Mouse (Mus musculus) bone marrow, adult 2 months (tissue): Measurements from ENCODE around the gene Grid1. TPM values are rescaled to one million over a fixed set of nuclear protein-coding genes. Genes with fewer than 3 reads are reported as not detected.

Experiments
- H3K27ac ChIP-seq: fragments of 200-500 bp; 2 replicates; pipeline ENCODE4 v1.5.1; 2012; ENCODE audit warnings: low read depth, mild to moderate bottlenecking, control low read depth, inconsistent platforms, low read length; ENCODE audit not compliant: control insufficient read depth, poor library complexity, insufficient read depth
- H3K4me1 ChIP-seq: fragments of 200-500 bp; 2 replicates; pipeline ENCODE4 v1.6.1; 2011; ENCODE audit warnings: low read length; ENCODE audit not compliant: control insufficient read depth, insufficient read depth
- H3K4me3 ChIP-seq: fragments of 200-500 bp; replicated peaks from 2 replicates; pipeline ENCODE3; 2011; ENCODE audit warnings: mild to moderate bottlenecking, low read depth, low read length, control low read depth; ENCODE audit not compliant: control insufficient read depth
- CTCF ChIP-seq: fragments of 200-500 bp; IDR thresholded peaks from 2 replicates; pipeline ENCODE4 v1.5.1; 2011; ENCODE audit warnings: low read length, control low read depth; ENCODE audit not compliant: control insufficient read depth, insufficient read depth
- POLR2A ChIP-seq: fragments of 200-500 bp; IDR thresholded peaks from 2 replicates; pipeline ENCODE4 v1.6.1; 2011; ENCODE audit warnings: low read depth, mild to moderate bottlenecking, control low read depth, low read length, borderline replicate concordance; ENCODE audit not compliant: control insufficient read depth
- WGBS: fragments of 180-500 bp; shearing (Covaris S2); methylation state at CpG from one replicate; pipeline ENCODE4 v1.1.7; 2018; 5-methylcytosine and 5-hydroxymethylcytosine counted together
- polyA plus RNA-seq: library from polyadenylated mRNA; stranded (reverse); fragments of >200 nt; gene quantifications from 2 replicates; pipeline ENCODE4 v1.2.4, GENCODE M21; 2011; ENCODE audit warnings: low replicate concordance; ENCODE audit not compliant: missing spikeins, insufficient read depth, insufficient read length

Grid1 gene
- polyA plus RNA-seq, 1 experiment = 0.35 TPM

DNA sequence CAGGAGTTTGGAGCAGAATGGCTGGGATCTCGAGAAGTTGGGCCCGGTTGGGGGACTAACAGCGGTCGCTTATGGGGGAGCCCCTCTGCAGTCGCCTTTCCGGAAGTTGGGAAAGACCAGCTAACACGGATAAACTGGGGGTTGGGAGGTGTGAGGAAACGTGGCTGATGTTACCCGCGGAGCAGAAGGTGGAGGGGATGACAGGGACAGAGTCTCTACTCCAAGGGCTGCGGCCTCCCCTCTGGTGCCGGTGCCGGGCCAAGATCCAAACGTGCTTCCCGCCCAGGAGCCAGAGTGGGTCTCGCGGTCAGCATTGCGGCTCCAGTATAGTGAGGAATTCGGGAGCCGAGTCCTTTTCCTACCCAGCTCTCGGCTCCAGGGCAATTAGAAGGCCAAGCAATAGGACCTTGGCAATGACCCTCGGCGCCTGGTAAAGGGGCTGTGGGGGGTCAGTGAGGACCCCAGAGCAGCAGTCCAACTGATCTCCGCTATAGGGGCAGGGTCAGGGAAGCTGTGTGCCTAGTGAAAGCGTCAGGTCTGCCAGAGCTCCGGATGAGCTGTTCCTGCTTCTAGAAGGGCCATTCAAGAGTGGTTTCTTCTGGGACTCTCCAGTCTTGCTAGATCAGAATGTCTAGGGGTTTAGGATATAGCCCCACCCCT, 1.4 kb downstream of the Grid1 start:
- Histone ChIP-seq H3K27ac (no peak overlapping the region), H3K4me3 (no peak overlapping the region), H3K4me1 (no peaks in the 10 kb centered on the region)
- TF ChIP-seq POLR2A (no peak), CTCF (no peak)
- WGBS = 5% methylated on average over 26 of the region's 26 CpGs

DNA sequence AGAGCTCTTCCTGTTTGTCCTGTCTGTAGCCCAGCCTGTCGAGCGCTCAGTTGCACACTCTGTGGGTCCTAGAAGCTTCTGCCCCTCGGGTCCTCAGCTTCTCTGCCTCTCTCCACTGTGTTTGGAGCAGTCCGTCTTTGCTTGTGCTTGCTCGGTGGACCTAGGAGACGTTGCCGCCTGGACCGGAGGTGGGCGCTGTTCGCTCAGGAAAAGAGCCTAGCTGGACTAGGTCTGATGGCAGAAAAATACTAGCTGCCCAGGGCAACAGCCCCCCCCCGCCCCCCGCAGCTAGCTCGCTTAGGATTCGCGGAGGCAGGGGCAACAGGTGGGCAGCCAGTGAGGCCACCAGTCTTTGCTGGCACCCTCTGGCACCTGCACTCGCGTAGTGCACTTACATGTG, 3.2 kb downstream of the Grid1 start:
- TF ChIP-seq POLR2A (no peak), CTCF (no peak)
- 5% methylated on average over 17 of the region's 17 CpGs for WGBS
- Histone ChIP-seq H3K27ac (no peak overlapping the region), H3K4me1 (no peaks in the 10 kb centered on the region), H3K4me3 (no peak overlapping the region)

DNA sequence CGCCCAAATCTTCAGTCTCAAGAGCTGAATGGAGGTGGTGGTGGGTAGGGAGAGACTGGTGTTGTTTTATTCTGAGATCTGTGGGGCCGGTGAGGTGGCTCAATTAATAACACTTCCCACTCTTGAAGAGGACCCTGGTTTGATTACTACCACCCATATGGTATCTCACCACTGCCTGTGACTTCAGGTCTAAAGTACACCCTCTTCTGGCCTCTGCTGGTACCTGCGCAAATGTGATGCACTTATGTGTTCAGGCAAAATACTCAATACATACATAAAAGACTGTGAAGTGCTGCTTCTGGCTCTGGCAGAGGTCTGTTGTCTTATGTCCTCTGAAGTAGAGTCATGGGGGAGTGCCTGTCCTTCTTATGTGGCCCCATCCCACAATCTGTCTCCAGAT, 4.3 kb downstream of the Grid1 start:
- no peaks in the 10 kb centered on the region for H3K4me1 ChIP-seq
- WGBS = 75% methylated on average over 3 of the region's 3 CpGs
- TF ChIP-seq POLR2A (no peak), CTCF (no peak)
- no peak overlapping the region for H3K4me3 ChIP-seq
- H3K27ac ChIP-seq = no peak overlapping the region

DNA sequence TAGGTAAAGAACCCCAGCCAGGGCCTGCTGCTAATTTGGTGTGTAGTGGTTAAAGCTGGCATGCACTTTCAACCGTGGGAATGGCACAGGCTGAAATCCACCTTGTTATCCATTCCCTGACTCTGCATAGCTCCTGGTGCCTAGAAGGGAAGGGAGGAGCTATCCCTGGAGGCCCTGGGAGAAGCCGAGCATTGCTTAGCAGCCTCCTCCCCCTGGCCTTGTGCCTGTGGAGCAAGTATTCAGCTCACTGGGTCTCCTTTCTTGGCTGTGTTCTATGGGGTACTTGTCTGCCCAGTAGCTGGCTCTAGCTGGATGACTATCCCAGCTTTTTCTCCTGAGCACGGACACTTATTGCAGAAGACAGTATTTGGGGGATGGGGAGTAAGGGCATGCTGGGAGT, 6.0 kb downstream of the Grid1 start:
- H3K27ac ChIP-seq = no peak overlapping the region
- H3K4me3 ChIP-seq = no peak overlapping the region
- WGBS = 52% methylated on average over 3 of the region's 3 CpGs
- no peaks in the 10 kb centered on the region for H3K4me1 ChIP-seq
- TF ChIP-seq POLR2A = no peak
- TF ChIP-seq CTCF = no peak

DNA sequence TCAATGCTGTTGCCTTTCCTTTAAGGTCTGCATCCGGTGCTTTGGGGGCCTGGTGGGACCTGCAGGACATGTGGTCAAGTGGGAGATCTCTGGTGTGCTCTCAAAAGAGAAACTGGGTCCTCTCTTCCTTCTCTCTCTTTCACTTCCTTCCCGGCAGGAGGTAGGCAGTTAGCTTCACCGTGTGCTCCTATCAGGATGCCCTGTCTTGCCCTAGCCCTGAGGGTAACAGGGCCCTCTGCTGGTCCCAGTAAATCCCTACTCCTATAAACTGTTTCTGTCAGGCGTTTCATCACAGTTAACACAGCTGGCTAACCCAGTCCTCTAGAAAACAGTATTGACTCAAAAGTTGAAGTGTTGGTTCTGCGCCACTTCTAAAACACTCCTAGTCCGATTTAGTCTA, 9.9 kb downstream of the Grid1 start:
- TF ChIP-seq POLR2A = no peak
- TF ChIP-seq CTCF = no peak
- Histone ChIP-seq H3K4me1 (no peaks in the 10 kb centered on the region), H3K4me3 (no peak overlapping the region), H3K27ac (no peak overlapping the region)
- WGBS = 54% methylated on average over 6 of the region's 6 CpGs

DNA sequence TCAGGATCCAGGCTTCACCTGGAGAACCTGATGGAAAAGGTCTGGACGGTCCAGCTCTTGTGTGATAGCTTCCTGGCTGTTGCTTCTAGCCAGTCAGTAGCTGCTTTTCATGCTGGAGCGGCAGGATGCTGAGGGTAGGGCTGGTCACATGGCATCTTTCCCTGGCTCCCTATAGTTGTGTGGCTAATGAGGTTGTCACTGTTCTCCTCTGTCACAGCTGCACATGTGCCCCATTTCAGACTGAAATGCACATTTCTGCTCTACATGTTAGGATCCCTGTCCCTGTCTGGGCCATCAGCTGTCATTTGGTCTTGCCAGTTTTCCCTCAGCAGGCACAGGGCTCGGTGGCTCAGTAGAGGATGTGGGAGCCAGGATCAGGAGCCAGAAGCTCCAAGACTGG, 17.2 kb downstream of the Grid1 start:
- 76% methylated on average over 3 of the region's 3 CpGs for WGBS
- Histone ChIP-seq H3K4me3 (no peak overlapping the region), H3K4me1 (no peaks in the 10 kb centered on the region), H3K27ac (no peak overlapping the region)
- TF ChIP-seq CTCF = no peak
- no peak for TF ChIP-seq POLR2A

DNA sequence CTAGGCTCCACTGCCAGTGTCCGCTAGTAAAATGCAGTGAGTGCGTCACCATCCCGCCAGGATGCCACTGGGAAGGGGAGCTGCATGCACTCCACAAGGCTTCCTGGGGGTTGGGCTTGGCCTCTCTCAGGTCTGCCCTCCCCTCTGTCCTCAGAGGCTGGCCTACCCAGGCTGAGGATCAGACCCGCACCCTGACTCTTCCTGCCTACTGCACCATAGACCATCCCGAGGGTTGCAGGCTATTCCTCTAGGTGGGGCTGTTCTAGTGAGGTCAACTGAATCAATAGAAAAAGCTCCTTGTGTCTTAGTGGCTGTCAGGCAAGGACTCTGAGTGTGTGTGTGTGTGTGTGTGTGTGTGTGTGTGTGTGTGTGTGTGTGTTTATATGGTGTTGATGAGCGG, 19.1 kb downstream of the Grid1 start:
- WGBS = 63% methylated on average over 6 of the region's 6 CpGs
- no peak overlapping the region for H3K27ac ChIP-seq
- no peak overlapping the region for H3K4me3 ChIP-seq
- TF ChIP-seq POLR2A (no peak), CTCF (no peak)
- no peaks in the 10 kb centered on the region for H3K4me1 ChIP-seq

DNA sequence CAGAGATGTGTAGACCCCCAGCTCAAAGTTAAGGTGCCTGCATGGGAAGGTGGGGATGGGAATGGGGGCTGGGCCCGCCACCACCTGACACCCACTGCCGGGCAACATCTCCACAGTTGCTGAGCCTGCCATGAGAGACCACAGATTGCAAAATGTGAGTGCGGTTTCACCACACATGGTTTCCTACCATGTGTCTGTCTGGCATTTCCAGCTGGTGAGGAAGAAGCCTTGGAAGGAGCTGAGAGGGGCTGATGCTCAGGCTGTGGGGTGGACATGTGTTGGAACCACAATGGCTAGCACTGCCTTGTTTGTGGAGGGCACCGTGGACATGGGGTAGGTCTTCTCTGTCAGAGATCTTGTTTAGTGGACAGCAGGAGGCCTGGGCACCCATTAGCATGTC, 20.0 kb downstream of the Grid1 start:
- 72% methylated on average over 4 of the region's 4 CpGs for WGBS
- Histone ChIP-seq H3K4me1 (no peaks in the 10 kb centered on the region), H3K4me3 (no peak overlapping the region), H3K27ac (no peak overlapping the region)
- TF ChIP-seq POLR2A (no peak), CTCF (no peak)

DNA sequence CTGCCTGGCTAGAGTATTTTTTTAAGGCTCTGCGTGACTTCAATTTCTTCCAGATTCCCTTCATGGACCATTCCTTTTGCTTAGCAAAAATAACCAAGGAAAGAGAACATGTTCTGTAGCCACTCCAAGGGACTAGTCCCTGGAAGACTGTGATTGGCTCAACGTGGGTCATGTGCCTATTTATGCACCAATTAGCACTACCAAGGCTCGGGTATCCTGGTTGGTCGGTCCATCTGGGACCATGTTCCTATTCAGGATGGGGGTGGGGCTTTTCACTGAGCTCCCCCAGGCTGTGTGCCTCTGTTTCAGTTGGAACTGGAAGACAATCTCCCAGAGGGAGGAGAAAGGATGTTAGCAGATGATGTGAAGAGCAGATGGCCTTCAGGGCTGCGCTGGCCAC, 23.7 kb downstream of the Grid1 start:
- Histone ChIP-seq H3K27ac (no peak overlapping the region), H3K4me1 (no peaks in the 10 kb centered on the region), H3K4me3 (no peak overlapping the region)
- 69% methylated on average over 5 of the region's 5 CpGs for WGBS
- TF ChIP-seq CTCF = no peak
- no peak for TF ChIP-seq POLR2A
